Mouse (Mus musculus): Measurements from ENCODE around the gene Sgpp1.
"Not testable (repeated sequence)": the region's sequence is repeated elsewhere in the genome, so short reads cannot be mapped to it uniquely, and the experiment has no call there.

Sgpp1 gene

GRCm38 (mm10) chr12:75731508-75731907 lies 4.0 kb downstream of the Sgpp1 start:
- DNase-seq = no peak

DNA sequence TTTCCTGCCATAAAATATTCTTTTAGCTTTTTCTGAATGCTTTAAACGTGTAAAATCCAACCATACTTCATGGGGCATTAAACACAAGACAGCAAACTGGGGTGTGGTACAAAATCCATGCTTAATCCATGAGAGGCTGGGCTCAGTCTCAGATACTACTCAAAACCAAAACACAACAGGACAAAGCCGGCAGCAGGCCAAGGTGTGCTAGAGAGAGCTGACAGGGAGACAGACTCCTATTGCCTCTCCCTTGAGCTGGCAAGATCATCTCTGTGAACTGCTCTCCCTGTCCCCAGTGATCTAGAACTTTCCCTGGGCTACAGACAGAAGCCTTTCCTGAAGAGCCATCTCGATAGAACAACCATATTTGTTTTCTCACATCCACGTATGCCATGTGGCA lies 5.1 kb downstream of the Sgpp1 start:
- DNase-seq = peak; percentile 47 to 68

- no peak for DNase-seq
These were observed 5.7 kb downstream of the Sgpp1 start for GRCm38 (mm10) chr12:75729876-75730275.

GRCm38 (mm10) chr12:75727333-75728125 lies 8.0 kb downstream of the Sgpp1 start:
- no peak for DNase-seq

GRCm38 (mm10) chr12:75726349-75726861 lies 9.1 kb downstream of the Sgpp1 start:
- DNase-seq = peak in 1 of 2 experiments; percentile 31

GRCm38 (mm10) chr12:75724621-75725324 lies 10.8 kb downstream of the Sgpp1 start:
- no peak for DNase-seq

- no peak for DNase-seq
These were observed 11.6 kb downstream of the Sgpp1 start for GRCm38 (mm10) chr12:75723839-75724463.

DNA sequence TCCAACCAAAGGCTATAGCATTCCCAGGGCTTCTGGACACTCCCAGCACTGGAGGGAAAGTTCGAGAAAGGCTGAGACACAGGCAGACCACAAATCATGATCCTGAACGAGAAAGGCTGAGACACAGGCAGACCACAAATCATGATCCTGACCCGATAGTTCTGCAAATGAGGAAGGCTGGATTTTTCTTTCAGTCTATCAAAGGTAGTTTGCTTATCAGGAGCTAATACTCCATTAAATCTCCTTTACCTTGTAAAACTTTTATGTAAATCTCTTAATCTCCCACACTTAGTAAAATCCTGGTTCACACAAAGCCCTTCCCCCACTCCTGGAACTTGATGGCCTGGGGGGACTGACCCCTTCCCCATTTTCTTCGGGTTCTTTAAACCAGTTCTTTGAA lies 13.6 kb downstream of the Sgpp1 start:
- DNase-seq = no peak

DNA sequence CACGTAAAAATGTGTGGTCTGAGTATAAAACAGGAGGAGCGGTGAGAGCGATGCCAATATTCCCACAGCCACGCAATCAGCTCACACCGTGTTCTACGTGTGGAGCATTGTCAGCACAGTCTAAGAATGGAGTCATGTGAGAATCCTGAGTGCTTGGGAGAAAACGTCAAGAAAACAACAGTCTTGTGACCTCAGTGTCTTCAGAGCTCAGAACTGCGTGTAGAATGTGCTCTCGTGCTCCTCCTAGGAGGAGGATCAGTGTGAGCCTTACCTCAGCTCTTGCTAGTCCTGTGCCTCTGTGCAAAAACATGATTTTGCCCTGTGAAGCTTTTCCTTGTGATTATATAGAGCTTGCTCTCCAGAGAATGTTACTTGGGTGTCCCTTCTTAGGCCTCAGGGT lies 14.5 kb downstream of the Sgpp1 start:
- DNase-seq = peak; percentile 18 to 48

DNA sequence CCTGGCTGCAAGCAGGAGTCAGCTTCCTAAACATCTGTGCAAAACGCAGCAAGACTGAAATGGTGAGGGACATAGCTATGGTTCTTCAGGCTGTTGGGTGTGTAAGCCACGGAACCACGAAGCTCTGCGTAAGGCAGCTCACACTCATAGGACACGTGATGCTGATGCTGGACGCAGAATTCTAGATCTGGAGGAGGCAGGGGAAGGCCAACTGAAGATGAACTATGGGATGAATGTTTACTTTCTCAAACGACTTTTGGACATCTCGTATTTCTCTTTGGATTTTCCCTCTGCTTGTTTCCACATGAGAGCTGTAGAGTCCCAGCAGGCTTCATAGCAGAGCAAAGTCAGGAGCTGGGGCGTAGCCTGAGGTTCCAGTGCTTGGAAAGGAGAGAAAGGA lies 21.9 kb downstream of the Sgpp1 start:
- DNase-seq = no peak

DNA sequence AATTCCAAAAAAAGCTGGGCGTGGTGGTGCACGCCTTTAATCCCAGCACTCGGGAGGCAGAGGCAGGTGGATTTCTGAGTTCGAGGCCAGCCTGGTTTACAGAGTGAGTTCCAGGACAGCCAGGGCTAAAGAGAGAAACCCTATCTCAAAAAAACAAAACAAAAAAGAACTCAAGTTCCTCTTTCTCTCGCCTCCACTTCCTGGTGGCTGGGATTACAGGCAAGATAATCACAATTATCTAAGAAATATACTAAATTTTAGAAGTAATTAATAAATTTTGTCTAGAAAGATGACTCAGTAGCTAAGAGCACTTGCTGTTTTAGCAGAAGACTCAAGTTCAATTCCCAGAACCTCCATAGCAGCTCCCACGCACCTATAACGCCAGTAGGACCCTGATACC lies 22.6 kb downstream of the Sgpp1 start:
- DNase-seq = not testable (repeated sequence)

GRCm38 (mm10) chr12:75710596-75711376 lies 24.7 kb downstream of the Sgpp1 start:
- no peak for DNase-seq

DNA sequence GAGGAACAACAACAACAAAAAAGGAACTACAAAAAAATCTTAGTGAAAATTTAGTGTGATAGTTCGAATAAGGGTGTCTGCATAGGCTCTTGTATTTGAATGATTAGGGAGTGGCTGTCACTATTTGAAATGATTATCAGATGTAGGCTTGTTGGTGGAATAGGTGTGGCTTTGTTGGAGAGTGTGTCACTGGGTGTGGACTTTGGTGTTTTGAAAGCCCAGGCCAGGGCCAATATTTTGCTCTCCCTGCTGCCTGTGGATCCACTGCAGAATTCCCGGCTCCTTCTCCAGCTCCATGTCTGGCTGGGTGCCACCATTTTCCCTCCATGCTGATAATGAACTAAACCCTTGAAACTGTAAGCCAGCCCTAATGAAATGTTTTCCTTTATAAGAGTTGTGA lies 26.0 kb downstream of the Sgpp1 start:
- DNase-seq = peak in 1 of 2 experiments; percentile 35

DNA sequence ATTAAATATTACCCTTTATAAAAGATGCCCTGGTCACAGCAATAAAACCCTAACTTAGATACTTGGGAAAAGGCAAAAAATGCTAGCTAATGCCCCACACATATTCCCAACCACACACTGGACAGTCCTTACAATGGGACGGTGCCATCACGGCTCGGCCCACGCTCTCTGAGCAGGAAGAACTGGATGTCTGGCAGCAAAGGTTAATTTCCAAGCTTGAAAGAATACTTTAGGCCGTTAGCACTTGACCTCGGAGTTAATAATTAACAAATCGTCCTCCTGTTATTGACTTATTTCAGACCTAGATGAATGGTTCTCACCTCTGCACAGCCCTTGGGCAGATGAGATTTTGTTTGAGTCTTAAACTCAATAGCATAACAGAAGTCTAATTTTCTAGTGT lies 28.9 kb downstream of the Sgpp1 start:
- peak; percentile 69 to 83 for DNase-seq

GRCm38 (mm10) chr12:75702739-75703122 lies 32.8 kb downstream of the Sgpp1 start:
- no peak for DNase-seq

- DNase-seq = peak in 1 of 2 experiments; percentile 32
These were observed 33.3 kb downstream of the Sgpp1 start for GRCm38 (mm10) chr12:75702084-75702738.

DNA sequence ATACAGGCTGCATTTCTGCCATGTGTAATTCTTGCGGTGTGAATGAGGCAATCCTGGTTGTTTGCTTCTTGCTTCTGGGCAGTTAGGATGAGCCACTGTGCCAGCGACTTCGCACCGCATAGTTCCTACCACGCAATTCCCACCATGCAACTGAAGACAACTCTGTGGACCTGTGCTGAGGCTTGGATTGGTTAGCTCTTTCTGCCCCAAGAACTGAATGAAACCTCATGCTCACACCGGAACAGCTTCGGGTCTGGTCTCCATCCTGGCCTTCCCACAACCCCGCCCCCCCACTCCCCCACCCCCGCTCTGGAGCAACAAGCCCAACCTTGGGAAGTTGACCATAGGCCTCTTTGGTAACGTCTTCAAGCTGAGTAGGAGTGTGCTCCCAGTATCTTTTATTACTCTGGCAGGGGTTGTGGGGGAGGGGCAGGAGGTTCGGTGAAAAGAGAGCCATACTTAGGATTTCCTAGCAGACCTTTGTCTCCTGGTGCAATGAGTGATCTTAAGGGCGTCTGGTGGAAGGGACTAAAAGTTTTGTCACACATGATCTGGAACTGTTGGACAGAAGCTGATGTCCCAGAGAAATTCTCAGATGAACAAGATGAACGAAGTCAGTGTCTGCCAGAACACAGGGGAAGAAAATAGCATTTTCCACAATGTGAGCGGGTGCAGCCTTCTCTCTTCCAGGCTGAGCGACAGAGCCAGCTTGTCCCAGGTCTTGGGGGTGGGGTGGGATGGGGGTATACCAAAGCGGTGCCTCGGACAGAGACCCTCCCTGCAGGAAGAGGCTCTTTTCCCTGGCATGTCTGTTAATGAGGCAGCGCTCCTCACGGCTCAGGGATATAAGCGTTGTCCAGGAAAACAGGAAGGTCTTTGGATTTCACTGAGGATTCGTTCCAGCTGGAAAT lies 34.1 kb downstream of the Sgpp1 start:
- peak; percentile 71 to 87 for DNase-seq

DNA sequence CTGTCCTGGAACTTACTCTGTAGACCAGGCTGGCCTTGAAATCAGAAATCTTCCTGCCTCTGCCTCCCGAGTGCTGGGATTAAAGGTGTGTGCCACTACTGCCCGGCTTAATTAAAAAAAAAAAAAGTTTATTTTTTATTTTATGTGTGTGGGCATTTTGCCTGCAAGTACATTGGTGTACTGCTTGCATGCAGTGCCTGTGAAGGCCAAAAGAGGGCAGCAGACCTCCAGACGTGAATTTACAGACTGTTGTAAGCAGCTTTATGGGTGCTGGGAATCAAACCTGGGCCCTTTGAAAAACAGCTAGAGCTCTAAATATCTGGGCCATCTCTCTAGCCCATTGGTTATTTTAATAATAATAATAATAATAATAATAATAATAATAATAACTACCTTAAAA lies 36.8 kb downstream of the Sgpp1 start:
- DNase-seq = no peak

DNA sequence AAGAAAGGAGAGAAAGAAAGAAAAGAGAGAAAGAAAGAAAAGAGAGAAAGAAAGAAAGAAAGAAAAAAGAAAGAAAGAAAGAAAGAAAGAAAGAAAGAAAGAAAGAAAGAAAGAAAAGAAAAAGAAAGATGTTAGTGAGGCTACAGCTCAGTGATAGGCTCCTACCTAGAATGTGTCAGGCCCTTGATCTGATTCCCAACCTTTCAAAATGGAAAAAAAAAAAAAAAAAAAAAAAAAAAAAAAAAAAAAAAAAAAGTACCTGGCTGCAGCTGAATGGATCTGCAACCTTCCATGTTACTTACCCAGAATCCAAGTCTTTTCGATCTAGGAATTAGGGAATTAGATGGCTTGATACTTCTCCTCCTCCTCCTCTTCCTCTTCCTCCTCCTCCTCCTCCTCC lies 39.7 kb downstream of the Sgpp1 start:
- not testable (repeated sequence) for DNase-seq

- DNase-seq = no peak
These were observed 46.5 kb downstream of the Sgpp1 start for GRCm38 (mm10) chr12:75689003-75689402.

- DNase-seq = no peak
These were observed 48.2 kb downstream of the Sgpp1 start for GRCm38 (mm10) chr12:75687314-75687713.

Measured in kidney, postnatal 36 days (tissue).